Mouse (Mus musculus): ENCODE data around the gene Diras2.

The Diras2 gene

DNA sequence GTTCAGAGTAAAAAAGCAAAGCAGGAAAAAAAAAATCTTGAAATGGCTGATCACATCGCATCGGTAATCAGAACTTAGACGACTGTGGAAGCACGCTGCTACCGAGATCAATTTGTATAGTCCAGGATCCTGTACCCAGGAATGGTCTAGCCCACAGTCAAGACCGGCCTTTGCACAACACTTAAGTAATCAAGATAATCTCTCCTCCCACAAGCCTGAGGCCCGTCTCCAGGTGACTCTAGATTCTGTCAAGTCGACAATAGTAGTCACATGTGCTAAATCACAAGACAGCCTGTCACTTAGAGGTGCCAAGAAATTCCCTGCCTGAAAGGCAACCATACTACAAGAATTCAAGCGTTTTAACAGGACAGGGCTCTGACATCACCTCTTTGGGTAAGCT, at the start of gene Diras2:
Diras2 (minus strand) TSS at position 159 of the 400 bp plus-strand sequence.
- DNase-seq (ENCODE audit: low read depth), result no peak

DNA sequence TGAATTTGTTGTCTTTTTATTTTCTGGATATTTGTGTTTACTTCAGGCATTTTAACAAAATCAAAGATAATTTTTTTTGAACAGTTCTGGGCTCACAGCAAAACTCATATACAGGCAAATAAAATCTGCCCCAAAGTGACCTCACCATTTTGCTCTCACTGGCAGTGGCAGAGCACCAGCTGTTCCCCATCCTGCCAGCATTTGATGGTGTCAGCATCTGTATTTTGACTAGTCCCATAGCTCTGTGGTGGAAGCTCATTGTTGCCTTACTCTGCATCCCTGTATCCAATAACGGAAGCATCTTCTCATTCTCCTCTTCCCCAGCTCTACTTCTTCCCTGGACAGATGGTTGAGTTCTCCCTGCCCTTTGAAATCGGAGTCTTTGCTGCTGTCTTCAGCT, 47.7 kb upstream of the Diras2 start:
- no peak for DNase-seq (ENCODE audit: low read depth)

DNA sequence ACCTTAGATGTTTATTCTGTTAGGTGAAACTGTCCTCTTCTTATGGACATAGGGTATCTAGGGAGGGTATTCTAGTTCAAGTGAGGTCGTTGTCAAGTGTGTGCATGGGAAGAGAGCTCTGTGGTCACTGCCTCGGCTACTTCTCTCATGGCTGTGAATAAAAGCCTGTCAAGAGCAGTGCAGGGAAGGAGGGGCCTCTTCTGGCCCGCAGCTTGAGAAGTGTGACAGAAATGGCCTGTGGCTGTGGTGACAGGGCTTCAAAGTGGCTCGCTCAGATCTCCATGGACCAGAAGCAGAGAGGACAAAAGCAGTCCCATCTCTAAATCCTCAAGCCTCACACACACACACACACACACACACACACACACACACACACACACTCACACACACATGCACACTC, 46.9 kb upstream of the Diras2 start:
- DNase-seq (ENCODE audit: low read depth), result no peak

DNA sequence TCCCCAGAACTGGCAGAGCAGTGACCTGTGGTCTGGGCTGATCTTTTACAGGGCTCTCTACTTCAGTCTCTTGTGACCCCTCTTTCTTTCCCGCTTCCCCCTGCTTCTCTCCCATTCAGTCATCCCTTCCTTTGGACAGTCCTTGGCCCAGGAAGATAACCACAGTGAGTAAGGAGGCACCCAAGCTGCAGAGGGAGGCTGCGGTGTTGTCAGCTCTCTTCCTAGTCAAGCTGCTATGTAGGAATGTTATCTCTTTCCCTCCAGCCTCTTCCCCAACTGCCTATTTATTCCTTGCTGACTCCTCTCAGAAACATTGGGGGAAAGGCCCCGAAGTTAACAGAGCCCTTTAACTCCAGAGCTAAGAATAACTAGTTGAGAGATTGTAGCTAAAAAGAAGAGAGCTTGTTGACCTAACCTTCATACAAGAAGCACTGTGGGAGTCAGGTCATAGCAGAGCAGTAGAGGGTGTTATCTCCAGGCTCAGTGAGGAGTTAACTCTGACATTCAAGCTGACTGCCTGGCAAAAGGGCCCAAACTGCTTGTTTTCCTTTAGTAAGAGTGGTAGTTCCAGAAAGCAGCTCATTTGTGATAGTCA, 46.3 kb upstream of the Diras2 start:
- DNase-seq (ENCODE audit: low read depth), result no peak

DNA sequence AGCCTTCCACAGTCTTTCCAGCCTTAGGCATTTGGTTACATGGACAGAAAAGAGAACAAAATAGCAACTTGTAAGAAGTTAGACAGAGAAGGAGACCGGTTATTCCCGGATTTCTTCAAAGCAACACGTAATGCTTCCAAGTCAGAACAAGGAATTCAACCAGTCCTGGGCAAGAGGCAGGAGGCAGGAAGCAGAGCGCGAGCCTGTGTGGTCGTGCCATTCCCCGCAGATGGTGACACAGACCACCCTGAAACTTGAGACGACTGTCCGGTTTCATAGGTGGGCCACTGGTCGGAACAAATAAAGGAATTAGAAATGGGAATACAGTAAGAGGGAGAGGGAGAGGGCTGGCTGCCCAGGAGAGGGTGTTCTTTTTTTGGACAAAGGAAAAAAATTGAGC, 45.8 kb upstream of the Diras2 start:
- DNase-seq (ENCODE audit: low read depth), result no peak

DNA sequence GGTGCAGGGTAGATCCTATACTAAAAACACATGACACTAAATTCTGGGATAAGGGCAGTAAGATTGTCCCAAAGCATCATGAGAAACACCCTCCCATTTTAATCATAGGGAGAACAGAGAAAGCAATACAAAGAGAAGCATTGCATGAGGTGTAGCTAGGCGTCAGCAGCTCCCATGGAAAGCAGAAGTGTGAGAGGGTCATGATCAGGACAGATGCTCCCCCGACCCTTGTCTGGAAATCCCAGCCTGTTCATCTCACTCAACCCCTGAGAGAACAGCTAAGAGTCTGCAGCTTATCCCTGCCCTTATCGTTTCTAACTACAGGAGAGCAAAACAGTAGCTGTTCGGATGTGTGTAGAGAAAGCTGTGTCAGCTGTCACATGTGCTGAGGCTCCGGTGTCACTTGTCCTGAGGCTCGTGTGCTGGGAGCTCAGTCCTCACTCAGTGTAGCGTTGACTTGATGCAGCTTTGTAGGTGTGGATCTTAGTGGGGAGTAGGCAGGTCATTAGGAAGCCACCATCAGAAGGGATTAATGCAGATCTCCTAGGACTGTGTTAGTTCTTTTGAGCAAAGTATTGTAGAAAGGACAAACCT, 45.0 kb upstream of the Diras2 start:
- no peak for DNase-seq (ENCODE audit: low read depth)

DNA sequence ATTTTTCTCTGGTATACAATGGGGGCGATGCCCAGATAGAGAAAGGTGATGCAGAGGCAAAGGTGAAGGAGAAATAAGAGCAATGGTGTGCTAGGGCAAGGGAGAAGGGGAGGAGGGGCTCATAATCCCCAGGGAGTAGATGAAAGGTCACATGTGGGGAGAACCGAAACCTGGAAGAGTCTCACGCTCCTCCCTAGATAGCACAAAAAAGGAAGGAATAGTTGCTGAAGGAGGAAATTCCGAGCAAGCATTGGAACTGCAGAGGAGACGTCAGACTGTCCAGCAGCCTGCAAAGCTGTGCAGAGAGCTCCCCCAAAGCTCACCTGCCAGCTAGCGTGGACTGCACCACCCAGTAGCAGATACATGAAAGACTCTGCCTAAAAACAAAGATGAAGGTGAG, 44.4 kb upstream of the Diras2 start:
- DNase-seq (ENCODE audit: low read depth), result no peak

DNA sequence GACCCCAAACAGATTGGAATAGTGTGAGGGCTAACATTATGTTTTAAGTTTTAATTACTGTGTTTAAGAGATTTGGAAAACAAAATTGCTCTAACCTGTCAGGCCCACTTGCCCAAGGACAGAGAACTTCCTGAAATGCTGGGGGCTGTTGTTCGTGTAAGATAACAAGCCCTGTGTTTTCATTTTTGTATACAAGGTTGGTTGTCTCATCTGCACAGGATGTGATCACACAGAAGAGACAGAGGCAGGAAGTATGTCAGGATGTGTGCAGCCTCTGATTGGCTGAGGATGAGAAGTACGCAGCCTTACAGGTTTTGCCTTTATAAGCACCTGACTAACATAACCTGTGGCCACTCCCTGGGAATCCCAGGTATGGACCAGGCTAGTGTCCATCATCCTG, 43.2 kb upstream of the Diras2 start:
- DNase-seq (ENCODE audit: low read depth), result no peak

DNA sequence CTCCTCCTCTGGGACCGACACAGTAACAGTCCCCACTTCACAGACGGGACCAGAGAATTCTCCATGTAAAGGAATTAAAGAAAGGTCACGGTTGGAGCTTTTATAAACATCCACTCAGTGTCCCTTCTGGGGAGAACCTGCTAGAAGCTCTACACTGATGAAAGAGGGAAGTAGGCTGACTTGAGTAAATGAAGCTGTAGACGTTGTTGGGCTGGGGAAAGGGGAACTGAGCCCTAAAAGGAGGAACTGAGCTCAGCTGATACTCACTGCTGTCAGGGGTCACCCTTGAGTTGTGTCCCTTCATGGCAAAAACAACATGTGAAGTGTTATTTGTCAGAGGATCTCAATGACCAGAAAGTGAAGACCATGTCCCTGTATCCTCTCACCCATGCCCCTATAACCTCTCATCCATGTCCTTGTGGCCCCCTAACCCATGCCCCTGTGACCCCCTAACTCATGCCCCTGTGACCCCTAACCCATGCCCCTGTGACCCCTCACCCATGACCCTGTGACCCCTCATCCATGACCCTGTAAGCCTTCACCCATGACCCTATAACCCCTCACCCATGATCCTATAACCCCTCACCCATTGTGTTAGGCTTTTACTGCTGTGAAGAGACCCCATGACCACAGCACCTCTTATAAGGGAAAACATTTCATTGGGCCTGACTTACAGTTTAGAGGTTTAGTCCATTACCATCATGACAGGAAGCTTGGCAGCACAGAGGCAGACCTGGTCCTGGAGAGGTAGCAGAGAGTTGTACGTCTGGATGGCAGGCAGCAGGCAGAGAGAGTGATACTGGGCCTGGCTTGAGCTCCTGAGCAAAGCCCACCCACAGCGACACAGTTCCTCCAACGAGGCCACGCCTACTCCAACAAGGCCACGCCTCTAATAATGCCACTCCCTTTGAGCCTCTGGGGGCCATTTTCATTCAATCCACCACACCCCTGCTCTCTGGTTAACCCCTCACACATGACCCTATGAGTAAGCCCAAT, 41.7 kb upstream of the Diras2 start:
- peak; percentile 59 for DNase-seq (ENCODE audit: low read depth)

DNA sequence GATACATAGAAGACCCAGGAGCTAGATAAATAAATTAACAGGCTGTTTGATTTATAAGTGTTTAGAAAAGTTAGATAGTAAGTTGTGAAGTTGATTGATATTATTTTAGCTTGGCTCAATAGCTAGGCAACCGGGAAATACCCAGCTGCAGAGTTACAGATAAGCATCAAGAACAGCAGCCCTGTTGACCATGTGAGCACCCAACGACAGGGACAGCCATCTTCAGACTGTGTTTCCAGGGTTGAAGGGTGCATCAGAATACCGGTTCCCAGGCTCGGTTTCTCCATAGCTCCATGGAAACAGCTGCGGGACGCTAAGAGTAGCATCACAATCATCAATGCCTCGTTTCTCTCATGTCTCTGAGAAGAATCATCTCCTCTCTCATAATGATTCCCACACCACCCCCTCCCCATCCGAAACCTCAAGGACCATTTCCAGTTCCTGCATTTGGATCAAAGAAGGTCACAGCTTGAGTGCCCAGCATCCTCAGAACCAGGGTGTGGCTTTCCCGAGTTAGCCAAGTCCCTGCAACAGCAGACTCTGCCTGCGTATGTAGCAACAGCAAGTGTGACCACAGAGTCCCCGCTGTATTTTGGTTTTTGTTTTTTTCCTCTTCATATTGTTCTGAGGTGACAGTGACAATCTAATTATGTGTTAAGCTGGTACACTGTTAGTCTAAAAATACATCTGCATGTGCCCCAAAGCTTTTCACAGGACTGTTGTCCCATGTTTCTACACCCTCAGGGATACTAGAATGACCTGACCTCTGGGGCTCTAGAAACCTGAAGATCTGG, 40.7 kb upstream of the Diras2 start:
- no peak for DNase-seq (ENCODE audit: low read depth)

DNA sequence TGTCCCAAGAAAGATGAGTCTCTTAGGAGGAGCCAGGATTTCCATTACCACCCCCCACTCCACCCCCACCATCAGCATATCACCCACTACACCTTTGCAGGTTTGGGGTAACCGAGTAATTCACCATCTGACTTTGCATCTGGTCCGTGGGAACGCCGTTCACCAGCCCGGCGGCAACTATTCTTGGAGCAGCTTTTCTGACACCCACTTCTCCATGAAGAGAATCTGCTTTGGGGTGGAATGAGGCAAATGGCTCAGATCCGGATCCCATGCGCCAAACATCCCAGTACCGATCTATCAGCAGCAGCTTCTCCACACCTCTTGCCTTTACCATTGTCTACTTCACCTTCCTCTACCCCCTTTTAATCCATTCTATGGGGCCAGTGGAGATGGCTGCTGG, 39.2 kb upstream of the Diras2 start:
- no peak for DNase-seq (ENCODE audit: low read depth)

DNA sequence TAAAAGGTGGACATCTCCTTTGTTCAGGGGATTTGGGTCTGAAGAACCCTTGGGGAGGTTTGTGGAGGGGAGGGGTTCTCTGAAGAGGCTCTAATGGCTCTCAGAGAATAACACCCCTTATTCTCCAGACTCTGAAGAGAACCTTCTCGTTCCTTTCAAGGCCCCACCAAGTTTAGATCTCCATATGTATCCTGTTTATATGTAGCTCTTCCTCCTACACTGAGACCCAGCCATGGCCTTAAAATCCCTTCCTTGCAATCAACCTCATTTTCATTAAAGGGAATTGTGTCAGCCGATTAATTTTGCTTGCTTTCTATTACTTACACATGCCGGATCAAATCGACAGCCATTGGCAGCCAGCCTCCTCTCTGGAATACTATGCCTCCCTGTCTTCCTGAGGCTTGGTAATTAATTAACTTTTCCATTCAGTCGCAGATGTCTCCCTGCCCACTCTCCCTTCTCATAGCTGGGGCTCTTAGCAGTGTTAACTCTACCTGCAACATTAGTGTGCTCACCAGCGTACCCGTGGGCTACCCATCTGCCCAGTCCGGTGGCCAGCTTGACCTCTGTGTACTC, 38.2 kb upstream of the Diras2 start:
- DNase-seq (ENCODE audit: low read depth), result no peak

DNA sequence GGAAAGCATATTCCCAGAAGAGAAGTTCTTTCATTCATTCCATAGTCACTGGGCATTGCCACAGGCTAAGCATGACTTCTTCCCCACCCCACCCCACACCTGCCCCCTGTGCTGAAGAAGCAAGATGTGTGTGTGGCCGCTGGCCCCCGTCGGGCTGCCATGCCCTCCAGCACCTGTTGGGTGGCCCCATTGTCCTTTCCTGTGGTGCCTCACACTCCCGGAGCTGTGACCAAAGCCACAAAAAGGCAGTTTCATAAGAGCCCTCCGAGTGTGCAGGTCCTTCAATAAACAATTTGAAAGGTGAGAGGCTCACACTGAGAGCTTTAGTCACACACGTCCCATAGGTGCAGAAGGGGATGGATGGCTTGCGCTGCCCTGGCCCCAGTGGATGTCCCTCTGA, 35.7 kb upstream of the Diras2 start:
- DNase-seq (ENCODE audit: low read depth), result no peak

DNA sequence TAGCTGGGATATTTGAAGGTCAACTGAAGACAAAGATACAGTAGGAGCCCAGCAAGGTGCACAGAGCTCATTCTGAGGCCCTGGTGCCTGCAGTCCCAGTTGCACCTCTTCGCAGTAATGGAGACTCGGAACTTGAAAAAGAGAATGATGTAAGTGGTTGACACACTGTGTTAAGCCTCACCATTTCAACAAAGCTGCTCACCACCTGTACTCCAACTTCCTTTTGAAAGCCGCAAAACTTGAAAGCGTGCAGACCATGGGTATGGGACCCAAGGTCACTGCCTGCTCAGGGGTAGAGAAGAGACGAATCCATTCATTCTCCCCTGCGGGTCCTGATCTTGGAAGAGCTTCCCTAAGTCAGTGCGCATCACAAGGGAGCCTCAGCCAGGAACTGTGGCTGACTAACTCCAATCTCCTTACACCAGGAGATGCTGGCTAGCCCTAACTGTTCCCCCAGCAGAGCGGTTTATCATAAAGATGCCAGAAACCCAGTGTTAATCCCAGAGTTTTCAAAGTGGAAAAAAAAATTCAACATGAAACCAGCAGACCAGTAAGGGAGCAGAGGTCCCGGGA, 35.2 kb upstream of the Diras2 start:
- DNase-seq (ENCODE audit: low read depth), result no peak

DNA sequence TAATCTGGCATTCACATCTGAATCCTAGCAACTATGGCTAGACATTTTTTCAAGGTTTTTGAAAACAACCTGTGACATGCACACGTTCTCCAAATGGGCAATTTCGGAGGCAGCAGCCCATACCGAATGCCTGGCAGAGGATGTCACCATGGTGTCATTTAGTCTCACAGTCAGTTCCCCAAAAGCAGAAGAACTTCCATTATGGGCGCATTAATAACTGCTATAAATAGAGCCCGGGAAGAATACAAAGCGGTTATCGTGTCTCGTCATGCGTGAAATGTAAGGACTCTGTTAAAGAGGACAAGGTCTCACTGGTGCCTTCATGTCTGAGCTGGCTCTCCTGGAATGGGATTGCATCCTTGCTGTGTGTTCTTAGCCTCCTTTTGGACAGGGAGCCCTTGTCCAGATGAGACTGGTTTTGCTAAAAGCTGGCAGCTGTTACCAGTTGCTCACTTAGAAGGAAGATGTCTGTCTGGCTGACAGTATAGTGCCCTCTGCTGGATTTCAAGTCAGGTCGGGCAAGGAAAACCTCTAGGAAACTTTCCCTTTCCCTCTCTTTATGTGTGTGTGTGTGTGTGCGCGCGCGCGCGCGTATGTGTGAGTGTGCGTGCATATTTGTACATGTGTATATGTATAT, 34.1 kb upstream of the Diras2 start:
- DNase-seq (ENCODE audit: low read depth), result no peak

DNA sequence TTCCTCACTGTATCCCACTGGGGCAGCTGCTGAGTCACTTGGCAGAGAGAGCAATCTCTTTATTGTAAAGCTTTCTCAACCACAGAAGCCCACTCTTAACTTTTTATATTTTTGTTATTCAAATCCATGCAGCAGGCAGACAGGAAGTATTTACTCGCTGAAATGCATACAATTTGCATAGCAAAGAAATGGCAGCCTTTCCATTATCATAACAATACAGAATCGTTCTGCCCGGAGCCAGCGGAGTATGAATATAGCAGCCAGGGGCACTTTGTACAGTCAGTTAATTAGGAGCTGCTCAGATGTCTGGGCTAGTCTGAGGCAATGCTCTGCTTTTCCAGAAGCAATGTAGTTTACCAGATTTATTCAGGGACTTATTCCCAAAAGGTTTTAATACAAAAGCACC, 31.1 kb upstream of the Diras2 start:
- DNase-seq (ENCODE audit: low read depth), result no peak

DNA sequence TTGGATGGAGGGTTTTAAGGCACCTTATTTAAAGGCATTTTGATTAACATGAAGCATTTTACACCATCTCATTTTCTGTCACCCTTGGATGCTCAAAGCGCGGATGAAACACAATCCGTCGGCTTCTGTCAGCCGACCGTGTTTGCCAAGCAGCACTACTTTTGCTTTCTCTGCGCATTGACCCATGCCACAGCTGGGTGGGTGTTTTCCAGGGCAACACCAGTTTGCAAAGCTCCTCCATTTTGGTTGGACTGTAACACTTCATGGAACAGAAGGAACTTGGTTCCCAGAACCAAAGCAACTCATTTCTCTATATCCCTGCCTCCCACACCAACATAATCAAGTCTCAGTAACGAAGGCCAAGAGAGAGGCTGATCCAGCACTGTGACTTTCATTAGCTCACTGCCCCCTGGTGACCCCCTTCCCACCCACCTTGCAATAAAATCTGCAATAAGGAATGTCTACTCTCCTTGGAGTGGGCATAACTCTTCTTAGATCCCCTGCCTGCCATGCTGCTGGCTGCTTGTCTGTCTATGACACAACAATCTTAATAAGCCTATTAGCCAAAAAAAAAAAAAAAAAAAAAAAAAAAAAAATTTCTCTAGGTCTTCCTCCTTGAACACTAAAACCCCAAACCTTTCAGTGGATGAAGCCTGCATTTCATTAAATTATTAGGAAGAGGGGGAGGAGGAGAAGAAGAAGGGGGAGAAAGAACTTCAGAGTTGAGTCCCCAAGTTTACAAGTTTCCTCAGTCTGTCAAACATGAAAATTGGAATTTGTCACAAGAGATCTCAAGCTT, 30.5 kb upstream of the Diras2 start:
- DNase-seq (ENCODE audit: low read depth), result no peak

DNA sequence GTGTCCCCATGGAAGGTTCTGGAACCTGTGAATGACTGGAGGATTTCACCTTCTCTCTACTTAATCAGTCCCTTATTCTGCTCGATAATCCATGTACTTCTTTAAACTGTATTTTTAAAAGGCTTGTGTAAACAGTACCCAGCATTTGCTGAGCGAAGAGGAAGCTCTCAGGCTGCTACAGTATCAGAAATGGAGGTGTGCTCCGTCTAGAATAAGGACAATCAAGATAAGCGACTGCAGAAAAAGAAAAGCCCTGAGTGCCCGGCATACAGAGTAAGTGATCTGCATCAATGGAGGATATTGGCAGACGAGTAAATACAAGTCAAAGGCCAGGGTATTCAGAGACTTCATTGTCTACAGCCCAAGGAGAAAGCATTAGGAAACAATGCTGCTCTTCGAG, 26.3 kb upstream of the Diras2 start:
- DNase-seq (ENCODE audit: low read depth), result no peak

DNA sequence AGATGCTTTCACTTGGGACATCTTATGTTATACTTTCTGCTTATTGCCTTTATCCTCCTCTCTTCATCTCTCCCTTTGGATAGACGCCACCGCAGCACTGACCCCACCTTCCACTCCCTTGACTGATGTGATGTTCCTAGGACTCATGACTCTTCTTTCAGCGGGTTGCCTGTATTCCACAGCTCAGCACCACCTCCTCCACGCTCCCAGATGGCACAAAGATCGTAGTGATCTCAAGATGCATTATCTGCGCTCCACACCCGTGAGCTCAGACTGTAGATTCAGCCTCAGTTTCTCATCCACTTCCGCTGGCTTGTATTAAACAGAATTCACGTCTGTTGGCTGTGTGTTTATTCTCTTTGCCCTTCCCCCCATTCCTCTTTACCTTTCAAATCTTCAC, 23.6 kb upstream of the Diras2 start:
- no peak for DNase-seq (ENCODE audit: low read depth)

DNA sequence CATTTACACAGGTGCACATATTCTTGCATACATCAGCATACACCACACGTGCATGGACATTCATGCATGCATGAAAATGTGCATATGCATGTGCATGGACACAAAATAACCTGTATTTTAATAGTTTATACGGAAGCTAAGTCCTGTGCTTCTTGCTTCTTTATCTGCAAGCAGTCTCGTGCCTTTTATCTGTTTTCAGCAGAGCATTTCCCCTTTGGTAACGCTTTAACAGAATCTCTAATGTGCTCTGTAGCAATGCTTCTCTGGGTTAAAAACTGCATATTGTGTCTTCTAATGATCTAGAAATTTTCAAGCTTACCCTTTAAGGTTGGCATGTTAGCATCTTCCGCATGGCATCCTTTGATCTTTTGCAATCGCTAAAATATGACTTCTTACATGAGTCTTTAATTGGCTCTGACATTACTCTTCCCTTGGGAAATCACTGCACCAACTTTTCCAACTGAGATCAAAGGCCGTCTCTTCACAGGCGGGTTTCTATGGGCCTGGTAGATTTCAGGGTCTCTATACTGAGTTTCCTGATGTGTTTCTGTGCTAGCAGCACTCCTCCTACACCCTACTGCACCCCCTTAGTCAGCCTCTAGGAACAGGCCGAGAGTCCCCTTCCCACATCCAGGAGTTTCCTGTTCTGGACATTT, 21.9 kb upstream of the Diras2 start:
- no peak for DNase-seq (ENCODE audit: low read depth)

Data from c-Kit-positive CD71-negative TER-119-negative erythroid progenitor cells, embryonic 14.5 days (primary cell).